Mouse (Mus musculus) testis, adult 2 months (tissue): ENCODE data around the gene Amotl1. TPM values are rescaled to one million over a fixed set of nuclear protein-coding genes. Genes with fewer than 3 reads are reported as not detected.
"Not testable (repeated sequence)": the region's sequence is repeated elsewhere in the genome, so short reads cannot be mapped to it uniquely, and the experiment has no call there.

ENCODE experiments used
- H3K27ac ChIP-seq: fragments of 200-500 bp; 2 replicates; pipeline ENCODE4 v1.5.1; 2012; ENCODE audit warnings: low read depth, low read length; ENCODE audit not compliant: control insufficient read depth, insufficient read depth
- H3K27me3 ChIP-seq: fragments of 200-500 bp; 2 replicates; pipeline ENCODE4 v1.6.1; 2012; ENCODE audit warnings: mild to moderate bottlenecking, low read length, moderate library complexity; ENCODE audit not compliant: control insufficient read depth, insufficient read depth
- H3K36me3 ChIP-seq: fragments of 200-500 bp; 2 replicates; pipeline ENCODE4 v1.6.1; 2012; ENCODE audit warnings: mild to moderate bottlenecking, low read length; ENCODE audit not compliant: control insufficient read depth, insufficient read depth
- H3K4me1 ChIP-seq: fragments of 200-500 bp; 2 replicates; pipeline ENCODE4 v1.6.1; 2012; ENCODE audit warnings: low read length; ENCODE audit not compliant: control insufficient read depth, insufficient read depth
- H3K4me3 ChIP-seq: fragments of 200-500 bp; 2 replicates; pipeline ENCODE4 v1.5.1; 2012; ENCODE audit warnings: low read depth, mild to moderate bottlenecking, low read length, moderate library complexity, mixed read lengths; ENCODE audit not compliant: control insufficient read depth
- CTCF ChIP-seq: fragments of 200-500 bp; IDR thresholded peaks from 2 replicates; pipeline ENCODE4 v1.5.1; 2012; ENCODE audit warnings: low read depth, mild to moderate bottlenecking, inconsistent platforms, low read length, moderate library complexity; ENCODE audit not compliant: control insufficient read depth, insufficient read depth, insufficient replicate concordance
- POLR2A ChIP-seq: fragments of 200-500 bp; IDR thresholded peaks from 2 replicates; pipeline ENCODE4 v1.6.1; 2012; ENCODE audit warnings: low read depth, mild to moderate bottlenecking, inconsistent platforms, low read length, moderate library complexity; ENCODE audit not compliant: control insufficient read depth
- polyA plus RNA-seq: library from polyadenylated mRNA; depleted of rRNA; stranded (reverse); fragments of >200 nt; gene quantifications from 2 replicates; pipeline ENCODE4 v1.2.3, GENCODE M21; 2012

The Amotl1 gene
- polyA plus RNA-seq, 1 experiment, result 43.2 TPM

DNA sequence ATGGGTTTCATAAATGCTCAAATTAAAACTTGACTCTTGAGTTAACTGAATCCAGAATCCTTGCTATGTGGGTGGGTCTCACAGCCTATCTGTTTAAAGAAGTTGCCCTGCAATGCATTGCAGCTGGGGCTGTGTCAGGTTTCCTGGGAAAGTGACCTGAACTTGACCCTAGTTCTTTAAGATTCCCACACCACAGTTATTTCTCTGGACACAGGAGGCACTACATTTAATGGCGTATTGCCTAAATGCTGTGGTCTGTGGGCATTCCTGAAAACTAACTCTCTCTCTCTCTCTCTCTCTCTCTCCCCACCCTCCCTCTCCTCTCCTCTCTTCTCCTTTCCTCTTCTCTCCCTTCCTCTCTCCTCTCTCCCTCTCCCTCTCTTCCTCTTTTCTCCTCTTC is 59.2 kb downstream of the Amotl1 start:
- no peaks in the 10 kb centered on the region; the same call in 1 of the 2 replicates for H3K4me1 ChIP-seq
- no peak overlapping the region for H3K4me3 ChIP-seq
- H3K36me3 ChIP-seq, result no peaks in the 10 kb centered on the region
- H3K27me3 ChIP-seq, result no peaks in the 10 kb centered on the region
- H3K27ac ChIP-seq, result no peak overlapping the region
- TF ChIP-seq POLR2A (no peak), CTCF (no peak)

DNA sequence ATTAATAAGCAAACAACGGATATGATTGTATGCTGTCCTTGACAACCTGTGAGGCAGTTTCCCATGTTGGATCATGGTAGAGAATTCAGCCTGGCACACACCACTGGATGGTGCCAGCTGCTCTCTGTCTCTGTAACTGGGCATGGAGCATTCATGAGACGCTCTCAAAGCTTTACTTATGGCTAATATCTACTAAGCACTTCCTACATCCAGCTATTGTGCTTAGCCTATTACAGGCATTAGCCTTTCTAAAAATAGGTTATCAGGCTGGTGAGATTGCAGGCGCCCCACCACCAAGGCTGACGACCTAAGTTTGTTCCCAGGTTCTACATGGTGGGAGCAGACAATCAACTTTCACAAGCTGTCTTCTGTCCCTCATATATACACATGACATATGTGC is 65.9 kb downstream of the Amotl1 start:
- Histone ChIP-seq H3K4me1 (no peaks in the 10 kb centered on the region; the same call in 1 of the 2 replicates), H3K4me3 (no peak overlapping the region), H3K27ac (no peak overlapping the region), H3K27me3 (no peaks in the 10 kb centered on the region), H3K36me3 (no peaks in the 10 kb centered on the region)
- TF ChIP-seq CTCF (no peak), POLR2A (no peak)

DNA sequence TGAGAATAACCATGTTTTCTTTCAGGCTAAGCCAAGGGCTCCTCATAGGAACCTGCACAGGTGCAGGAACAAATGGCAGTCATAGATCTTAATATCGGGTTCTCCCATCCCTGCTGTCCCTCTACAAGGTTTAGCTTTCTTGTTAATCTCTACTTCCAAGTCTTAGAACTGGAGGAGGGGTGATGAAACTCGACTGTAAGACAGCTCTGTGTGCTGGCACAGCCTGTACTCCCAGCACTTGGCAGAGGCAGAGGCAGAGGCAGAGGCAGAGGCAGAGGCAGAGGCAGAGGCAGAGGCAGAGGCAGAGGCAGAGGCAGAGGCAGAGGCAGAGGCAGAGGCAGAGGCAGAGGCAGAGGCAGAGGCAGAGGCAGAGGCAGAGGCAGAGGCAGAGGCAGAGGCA is 68.5 kb downstream of the Amotl1 start:
- H3K36me3 ChIP-seq, result not testable (repeated sequence)

DNA sequence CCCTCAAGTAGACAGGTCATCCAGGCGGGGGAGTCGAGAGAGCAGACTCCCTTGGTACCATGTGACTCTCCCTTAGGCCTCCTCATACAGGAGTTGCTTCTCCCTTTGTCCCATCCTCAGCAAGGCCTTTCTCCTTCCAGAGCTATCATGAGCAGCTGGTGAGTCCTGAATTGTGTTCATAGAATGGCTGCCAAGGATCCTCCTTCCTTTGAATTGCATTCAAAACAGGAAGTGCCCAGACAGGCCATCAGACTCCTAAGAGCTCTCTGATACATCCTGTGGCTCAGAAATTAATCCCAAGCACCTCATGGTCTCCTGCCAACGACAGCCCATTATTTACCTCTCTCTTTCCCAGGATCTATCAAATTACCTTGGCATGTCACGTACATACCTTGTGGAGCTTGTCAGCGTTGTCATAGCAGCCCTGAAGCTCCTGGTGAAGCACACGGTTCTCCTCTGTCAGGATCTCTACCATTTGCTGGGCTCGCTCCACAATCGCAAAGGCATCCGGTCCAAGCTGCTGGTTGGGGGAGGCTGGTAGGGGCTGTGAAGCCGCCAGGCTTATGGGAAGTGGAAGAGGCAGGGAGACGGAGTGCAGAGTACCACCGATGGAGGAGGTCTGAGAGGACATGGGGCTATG is 70.0 kb downstream of the Amotl1 start:
- Histone ChIP-seq H3K36me3 (no peaks in the 10 kb centered on the region), H3K4me1 (no peaks in the 10 kb centered on the region; the same call in 1 of the 2 replicates), H3K27me3 (no peaks in the 10 kb centered on the region), H3K4me3 (no peak overlapping the region), H3K27ac (no peak overlapping the region)
- no peak for TF ChIP-seq CTCF
- TF ChIP-seq POLR2A, result no peak

More for the DNA sequence above, 68.5 kb downstream of the Amotl1 start:
- H3K4me1 ChIP-seq, H3K27me3 ChIP-seq, H3K4me3 ChIP-seq, H3K27ac ChIP-seq: not testable (repeated sequence)

DNA sequence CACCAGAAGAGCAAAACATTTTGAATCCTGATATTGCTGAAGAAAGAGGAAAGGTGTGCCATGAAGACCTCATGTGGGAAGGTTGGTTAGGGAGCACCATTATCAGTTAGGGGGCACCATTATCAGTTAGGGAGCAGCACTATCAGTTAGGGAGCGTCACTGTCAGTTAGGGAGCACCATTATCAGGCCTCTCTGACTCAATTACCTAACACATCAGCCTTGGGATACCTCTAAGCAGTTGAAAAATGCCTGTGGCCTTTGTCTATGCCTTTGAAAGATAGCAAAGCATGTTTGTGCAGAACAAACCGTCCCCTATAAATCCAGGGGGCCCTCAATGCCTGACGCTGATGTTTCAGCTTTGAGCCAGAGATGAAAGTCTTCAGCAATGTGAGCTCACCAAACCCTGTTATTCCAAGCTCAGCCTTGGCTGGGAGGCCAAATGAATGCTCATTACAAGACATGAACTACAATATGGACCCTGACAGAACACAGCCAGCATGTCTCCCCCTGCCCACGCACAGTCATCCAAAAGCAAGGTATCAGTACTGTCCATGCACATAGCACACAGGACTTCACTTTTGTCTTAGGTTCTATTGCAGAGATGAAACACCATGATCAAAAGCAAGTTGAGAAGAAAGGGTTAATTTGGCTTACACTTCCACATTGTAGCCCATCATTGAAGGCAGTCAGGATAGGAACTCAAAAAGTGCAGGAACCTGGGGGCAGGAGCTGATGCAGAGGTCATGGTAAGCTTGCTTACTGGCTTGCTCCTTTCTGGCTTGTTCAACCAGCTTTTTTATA is 75.5 kb downstream of the Amotl1 start:
- H3K27ac ChIP-seq, result no peak overlapping the region
- H3K4me3 ChIP-seq, result no peak overlapping the region
- H3K4me1 ChIP-seq, result no peaks in the 10 kb centered on the region
- TF ChIP-seq CTCF, result no peak
- no peaks in the 10 kb centered on the region for H3K27me3 ChIP-seq
- H3K36me3 ChIP-seq, result no peaks in the 10 kb centered on the region

DNA sequence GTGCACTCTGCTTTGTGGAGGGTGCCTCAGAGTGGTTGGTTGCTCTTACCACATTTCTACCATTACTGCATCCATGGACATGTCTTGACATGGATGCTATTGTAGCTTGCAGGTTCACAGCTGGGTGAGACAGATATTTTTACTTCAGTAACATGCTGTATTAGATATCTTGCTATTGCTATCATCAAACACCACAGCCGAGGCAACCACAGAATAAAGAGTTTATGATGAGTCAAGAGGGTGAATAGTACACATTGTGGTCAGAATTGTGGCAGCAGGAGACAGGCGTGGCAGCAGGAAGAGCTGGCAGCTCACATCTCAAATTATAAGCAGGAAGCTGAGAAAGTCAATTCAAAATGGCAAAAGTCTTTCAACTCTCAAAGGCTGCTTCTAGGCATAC is 76.4 kb downstream of the Amotl1 start:
- Histone ChIP-seq H3K4me3 (no peak overlapping the region), H3K36me3 (no peaks in the 10 kb centered on the region), H3K4me1 (no peaks in the 10 kb centered on the region), H3K27ac (no peak overlapping the region), H3K27me3 (no peaks in the 10 kb centered on the region)
- TF ChIP-seq POLR2A (no peak), CTCF (no peak)

DNA sequence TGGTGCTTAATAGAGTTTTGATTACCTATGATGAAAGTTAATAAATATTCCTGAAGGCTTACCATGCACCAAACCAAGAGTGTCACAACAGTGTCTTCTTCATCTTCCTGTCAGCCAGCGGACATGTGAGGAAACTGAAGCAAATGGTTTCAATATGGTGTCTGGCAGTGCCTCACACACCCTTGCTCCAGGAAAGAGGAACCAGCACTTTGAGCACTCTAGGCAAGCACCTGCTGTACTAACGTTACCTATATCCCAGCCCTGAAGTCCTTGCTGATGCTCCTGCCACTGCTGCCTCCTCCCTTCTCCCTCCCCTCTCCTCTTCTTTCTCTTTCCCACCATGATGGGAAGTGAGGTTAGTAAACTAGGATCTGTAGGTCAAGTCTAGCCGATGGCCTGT is 80.4 kb downstream of the Amotl1 start:
- H3K36me3 ChIP-seq, result no peaks in the 10 kb centered on the region
- no peak for TF ChIP-seq CTCF
- TF ChIP-seq POLR2A, result no peak

More for the DNA sequence above, 80.4 kb downstream of the Amotl1 start:
- no peaks in the 10 kb centered on the region for H3K27me3 ChIP-seq
- no peak overlapping the region for H3K4me3 ChIP-seq
- H3K4me1 ChIP-seq, result no peaks in the 10 kb centered on the region
- no peak overlapping the region for H3K27ac ChIP-seq
